Mouse (Mus musculus) neural tube, embryonic 10.5 days (tissue): Measurements from ENCODE around the gene Matn1.

Source experiments
- DNase-seq: peaks from one replicate; pipeline ENCODE4 v3.0.0-alpha.2; 2017; ENCODE audit warnings: low spot score; ENCODE audit errors: extremely low spot score

Gene Matn1

DNA sequence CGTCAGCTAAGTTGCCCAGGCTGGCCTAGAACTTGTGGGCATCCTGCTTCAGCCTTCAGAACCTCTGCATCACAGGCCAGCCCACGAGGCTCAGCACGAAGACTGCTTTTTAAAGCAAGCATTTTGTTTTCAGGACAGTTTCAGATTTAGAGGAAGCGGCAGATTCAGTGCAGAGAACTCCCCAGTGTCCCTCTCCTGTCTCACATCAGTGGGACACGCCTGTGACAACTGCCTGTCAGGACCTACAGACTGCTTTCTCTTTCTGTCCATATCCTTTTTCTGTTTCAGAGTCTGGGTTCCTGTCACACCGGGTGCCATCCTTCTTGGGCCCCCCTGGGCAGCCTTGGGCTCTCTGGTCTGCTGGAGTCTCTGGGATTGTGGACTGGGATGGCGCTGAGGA is 27.5 kb upstream of the Matn1 start:
- no peak for DNase-seq

DNA sequence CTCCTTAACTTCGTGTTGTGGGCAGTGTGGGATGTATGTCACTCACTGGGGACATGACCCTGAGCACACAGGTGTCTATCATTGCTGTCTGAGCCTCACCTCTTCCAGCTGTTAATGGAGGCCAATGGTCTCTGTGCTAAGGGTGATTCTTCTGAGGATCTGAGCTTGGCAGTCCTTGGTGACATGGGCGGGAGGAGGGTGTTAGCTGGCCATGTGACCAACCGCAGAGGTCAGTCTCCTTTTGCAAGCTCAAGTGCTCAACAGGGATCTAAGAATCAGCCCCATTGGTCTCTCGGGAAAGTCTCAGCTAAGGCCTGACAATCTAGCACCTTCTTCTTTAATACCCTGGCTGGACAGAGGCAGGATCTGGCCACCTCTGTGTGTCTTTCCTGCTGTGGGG is 26.6 kb upstream of the Matn1 start:
- no peak for DNase-seq

DNA sequence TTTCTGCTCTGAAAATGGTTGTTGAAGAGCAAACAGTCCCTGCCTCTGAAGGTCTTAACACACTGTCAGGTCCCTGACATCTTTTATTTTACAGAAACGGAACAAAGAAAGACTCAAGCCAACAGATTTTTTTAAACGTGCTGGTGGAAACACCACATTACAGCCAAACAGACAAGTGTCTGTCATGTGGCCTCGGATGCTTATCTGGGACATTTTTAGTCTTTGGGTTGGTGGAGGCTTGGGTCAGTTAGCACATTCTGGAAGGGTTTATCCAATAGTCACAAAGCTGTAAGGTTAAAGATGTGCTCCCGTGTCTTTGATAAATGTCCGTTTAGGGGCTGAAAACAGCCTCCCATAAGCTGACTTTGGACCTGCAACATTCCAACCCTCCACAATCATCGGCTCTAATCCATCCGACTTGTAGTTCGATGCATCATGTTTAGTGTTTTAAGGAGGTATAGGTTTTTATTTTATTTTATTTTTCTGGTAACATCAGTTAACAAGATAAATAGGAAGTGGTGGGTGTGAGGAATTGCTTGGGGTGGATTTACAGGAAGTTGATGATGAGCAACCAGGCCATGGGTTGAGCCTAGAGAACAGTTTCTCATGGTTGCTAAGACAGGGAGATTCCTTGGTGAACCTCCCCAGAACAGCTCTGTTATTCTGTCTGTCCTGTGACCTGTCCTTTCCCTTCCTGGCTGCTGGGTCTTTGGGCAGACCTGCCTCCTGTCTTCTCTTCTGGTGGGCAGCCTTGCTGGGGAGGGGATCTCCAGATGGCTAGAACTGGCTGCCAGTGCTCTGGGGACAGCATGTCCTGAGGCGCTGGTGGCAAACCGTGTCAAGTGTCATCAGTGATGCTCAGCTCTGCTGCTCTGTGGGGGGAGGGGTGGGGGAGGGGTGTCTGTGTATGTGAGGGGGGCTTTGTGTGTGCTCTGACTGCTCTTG is 25.1 kb upstream of the Matn1 start:
- DNase-seq = no peak

DNA sequence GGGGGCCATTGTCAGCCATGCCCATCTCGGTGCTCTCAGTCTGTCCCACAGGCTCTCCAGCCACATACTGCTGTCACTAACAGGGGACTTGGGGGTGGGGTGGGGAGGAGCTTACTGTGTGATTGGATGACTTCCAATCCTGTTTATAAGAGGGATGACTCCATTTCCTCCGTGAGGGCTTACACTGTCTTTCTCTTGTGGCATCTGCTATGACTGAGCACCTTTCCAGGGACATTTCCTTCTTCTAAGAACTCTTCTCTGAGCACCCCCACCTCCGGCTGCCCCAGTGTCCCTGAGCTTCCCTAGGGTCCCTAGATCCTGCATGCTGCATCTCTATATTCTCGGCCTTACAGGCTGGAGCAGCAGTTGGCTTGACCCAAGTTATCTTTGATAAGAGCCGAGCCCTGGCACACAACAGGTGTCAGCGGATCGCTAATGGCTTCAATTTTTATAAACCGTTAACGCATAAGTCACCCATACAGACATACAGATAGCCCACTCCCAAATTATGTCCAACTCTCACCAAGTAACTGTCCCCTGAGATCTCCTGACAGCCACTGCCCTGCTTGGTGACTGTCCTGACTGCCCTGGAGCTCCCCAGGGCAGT is 24.3 kb upstream of the Matn1 start:
- no peak for DNase-seq

DNA sequence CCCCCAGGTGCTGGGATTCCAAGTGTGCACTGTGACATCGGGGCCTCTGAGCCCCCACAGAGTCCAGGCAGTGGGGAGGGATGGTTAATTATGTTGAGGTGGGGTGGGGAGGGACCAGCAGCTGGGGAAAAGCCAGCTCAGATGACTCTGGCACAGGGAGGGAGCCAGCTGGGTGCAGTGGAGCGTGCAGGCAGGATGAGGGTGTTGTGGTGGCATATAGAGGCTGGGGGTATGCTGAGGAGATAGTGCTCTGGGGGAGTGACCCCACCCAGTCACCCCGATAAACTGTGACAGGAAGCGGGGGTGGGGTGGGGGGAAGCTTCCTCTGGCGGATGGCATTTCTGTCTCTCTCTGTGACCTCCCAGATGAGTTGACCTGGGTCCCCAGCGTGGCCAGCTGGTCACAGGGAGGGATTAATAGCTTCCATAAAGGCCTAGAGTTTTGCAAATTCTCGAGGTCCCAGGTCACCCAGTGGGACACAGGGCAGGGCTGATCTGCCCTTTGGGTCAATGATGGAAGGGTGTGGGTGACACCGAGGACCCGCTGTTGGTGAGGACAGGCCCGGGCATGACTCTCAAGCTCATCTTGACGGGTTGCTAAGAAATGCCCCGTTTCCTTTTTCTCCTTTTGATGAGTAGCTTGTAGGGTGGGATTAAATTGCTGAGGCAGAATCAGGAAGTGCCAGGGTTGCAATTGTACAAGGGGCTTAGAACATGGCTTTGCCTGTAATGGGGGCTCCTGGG is 23.1 kb upstream of the Matn1 start:
- DNase-seq = no peak

DNA sequence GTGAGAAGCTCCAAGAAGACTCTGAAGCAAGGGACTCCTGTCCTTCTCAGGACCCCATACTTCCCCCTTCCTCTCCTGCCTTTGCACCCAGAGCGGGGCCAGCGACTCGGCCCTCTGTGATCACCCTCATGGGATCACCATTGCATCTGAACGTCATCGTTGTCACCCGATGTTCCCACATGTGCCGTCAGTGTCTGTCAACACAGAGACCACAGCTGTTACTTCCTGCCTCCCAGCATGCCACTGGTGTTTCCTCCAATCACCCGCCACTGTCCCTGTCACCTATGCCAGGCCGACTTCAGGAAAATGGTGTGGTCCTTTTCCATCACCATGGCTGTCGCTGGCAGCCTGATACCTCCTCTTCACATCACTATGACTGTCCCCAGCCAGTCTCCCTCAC is 22.2 kb upstream of the Matn1 start:
- no peak for DNase-seq

DNA sequence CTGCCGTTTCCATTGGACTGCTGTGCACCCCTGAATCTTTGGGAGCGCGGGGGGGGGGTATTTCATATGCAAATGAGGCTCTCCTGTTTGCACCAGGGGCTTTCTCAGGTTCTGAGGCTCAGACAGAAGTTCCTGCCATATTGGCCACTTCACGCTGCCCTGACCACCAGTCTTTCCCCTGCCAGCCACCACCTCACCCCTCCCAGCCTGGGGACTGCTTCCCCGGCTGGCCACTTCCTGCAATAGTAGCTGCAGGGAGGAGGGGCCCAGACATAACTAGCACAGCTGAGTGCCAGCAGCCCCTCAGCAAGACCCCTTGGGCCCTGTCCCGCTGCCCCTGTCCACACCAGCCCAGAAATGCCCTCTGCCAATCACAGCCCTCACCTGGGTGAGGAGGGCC is 17.9 kb upstream of the Matn1 start:
- DNase-seq = no peak

DNA sequence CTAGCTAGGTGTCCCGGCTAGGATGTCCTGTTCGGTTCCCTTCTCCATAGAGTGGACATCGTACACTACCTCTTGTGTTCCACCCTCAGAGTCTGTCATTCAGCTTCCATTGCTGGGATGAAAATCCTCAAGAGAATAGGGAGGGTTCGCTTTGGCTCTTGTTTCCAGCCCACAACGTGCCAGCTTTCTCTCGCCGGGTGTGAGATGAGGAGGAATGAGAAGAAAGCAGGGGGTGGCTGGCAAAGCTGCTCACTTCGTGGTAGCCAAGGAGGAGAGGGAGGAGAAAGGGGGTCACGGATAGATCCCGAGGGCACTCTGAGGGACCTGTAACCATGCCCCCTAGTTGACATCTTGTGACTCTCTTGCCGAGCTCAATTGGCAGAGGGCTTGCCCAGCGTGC is 16.4 kb upstream of the Matn1 start:
- DNase-seq = no peak

DNA sequence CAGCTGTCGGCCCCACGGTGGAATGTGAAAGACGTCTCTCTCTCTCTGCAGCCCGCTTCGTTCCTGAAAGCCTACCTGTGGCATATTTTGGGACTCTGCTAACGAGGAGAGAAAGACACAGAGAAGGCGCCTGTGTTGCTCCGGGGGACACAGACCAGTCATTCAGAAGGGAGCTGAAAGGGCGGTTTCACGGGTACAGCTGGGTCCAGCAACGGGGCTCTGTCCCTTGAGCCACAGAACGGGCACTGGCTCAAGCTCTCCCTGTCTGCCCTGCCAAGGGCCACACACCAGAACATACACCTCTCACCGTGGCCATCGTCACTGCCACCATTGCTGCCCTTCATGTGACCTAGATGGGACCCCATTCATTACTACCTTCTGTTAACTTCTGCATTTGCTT is 1.5 kb upstream of the Matn1 start:
- DNase-seq = no peak

DNA sequence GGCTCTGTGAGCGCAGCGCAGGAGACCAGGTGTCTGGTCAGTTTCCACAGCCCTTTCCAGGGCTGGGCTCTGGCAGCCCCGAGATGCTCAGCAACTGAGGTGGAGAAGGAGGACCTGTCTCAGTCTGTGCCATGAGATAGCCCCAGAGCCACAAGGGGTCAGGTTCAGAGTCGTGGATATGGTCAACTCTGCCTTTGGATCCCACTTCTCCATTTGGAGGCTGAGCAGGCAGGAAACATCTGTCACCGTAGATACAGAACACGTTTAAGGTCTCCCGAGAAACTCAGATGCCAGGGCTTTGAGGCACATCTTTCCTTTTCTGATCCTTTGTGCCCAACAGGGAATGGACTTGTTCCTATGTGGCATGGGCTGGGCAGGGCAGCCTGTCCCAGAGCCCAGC is 594 bp downstream of the Matn1 start:
- no peak for DNase-seq

DNA sequence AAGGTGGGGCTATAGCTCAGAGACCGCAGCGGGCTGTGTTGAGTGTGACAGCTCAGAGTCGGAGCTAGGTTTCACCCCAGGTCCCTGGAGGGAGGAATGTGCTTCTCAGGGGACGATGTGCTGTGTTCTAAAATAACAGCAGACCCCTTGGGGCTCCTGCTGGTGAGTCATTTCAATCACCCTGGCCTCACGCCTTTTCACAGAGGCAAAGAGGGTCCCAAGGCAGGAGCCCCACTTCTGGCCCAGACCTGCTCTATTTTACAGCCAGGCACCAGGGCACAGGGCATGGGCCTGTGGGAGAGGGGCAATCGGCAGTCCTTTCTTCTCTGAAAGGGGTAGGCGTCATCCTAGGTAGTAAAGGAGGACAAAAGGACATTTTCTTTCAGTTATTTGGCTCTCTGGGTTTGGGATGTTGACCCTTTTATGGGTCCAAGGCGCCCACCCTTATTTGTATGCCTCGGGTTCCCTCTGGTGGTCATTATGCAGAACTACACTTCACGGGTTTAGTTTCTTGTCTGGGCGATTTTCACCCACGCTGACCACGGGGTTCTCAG is 3.0 kb downstream of the Matn1 start:
- DNase-seq = peak; percentile 60

DNA sequence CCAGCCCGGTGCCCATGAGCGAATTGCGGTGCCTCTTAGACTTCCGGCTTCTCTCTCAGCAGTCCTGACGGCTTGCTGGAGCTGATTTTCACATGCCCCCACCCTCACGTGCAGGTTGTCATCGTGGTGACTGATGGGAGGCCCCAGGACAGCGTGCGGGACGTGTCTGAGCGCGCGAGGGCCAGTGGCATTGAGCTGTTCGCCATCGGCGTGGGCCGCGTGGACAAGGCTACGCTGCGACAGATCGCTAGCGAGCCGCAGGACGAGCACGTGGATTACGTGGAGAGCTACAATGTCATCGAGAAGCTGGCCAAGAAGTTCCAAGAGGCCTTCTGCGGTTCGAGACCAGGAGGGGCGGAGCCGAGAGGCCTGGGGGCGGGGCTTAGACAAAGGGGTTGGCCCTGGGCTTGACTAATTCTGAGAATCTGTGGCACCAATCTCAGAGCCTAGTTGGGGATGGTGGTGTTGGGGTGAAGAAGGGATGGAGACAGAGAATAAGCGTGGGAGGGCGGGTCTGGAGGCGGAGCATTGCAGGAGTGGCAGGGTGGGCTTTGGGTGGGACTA is 5.7 kb downstream of the Matn1 start:
- no peak for DNase-seq

DNA sequence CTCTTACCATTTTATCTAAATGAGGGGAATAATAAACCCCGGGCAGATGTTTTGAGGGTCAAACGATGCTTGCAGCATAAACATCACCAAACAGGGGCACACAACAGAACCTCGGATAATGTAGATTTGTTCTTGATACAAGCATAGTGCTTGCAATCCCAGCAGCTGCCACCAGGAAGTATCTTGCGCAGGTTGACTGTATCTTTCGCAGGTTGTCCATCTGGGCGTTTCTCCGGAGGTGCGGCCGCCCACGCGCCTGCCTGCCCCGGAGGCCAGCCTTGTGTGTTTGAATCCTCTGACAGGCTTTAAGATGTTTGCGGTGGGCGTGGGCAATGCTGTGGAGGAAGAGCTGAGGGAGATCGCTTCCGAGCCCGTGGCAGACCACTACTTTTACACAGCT is 8.3 kb downstream of the Matn1 start:
- DNase-seq = peak; percentile 25

DNA sequence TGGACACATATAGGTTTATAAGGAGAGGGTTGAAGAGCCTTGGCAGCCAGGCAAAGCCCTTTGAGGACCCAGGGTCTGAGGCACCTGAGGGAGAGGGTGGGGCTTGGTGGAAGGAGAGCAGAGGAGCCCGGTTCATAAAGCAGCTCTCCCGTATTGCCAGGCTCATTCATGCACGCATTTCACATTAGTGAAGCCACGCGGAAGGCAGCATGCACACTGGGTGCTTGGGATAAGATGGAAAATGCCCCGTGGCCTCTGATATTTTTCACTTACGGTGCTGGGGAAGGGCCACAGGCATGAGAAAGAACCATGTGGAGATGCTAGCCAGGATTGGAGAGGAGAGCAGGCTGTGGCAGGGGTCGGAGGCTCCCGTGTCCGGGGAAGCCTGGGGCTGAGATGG is 13.0 kb downstream of the Matn1 start:
- no peak for DNase-seq

DNA sequence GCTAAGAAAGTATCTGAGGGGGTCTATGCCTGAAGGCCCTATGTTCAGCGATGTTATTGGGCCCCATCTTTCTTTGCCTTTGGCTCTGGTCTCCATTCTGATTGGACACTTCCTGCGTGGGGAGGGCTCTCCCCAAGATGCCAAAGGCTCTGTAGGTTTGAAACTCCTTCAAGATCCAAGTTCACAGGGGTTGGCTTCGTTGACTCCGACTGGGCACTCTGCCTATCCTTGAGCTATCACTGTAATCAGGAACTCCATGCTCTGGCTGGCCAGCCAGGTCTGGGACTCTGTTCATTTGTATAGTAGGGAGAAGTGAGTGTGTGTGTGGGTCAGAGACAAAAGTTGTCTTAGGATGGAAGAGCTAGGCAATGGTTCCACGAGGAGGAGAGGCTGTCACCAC is 14.6 kb downstream of the Matn1 start:
- no peak for DNase-seq

DNA sequence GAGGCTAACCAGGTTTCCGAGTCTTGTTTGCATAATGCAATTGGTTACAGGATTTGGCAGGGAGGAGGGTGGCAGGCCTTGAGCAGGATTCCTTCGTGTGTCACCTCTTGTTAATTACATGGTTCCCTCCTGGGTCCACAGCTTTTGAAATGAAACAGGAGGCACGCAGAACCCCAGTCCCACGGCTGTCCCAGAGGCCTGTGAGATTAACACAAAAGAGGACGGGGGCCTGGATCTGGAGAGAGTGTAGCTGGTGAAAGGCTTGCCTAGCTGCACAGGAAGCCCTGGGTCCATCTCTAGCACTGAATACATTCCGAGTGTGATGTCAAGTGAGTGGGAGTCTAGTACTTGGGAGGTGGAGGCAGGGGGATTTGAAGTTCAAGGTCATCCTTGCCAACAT is 15.5 kb downstream of the Matn1 start:
- no peak for DNase-seq

DNA sequence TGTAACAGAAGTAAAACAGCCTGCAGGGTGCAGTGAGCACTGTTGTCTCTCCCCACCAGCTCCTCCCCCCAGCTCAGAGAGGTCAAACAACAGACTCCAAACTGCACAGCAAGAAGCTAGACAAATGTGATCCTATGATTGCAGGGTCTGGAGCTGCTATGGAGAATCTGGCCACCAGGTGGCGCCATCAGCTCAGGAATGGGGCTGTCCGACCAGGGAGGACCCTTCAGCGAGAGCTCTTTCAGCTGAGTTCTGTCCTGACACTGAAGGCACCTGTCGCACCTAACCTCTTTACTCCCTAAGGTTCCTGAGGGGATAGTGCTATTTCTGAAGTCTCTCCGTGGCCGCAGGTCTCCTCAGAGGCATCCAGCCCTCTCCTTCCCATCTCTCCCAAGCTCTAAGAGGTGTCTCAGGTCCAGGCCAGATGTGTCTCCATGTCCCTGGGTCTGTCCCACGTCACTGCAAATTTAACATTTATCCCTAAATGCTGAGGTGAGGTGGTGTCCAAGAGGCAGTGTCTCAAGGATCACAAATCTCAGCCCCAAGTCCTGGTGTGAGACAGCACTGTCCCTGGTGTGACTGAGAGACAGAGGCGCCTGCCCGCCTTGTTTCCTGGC is 16.0 kb downstream of the Matn1 start:
- peak; percentile 92 for DNase-seq

DNA sequence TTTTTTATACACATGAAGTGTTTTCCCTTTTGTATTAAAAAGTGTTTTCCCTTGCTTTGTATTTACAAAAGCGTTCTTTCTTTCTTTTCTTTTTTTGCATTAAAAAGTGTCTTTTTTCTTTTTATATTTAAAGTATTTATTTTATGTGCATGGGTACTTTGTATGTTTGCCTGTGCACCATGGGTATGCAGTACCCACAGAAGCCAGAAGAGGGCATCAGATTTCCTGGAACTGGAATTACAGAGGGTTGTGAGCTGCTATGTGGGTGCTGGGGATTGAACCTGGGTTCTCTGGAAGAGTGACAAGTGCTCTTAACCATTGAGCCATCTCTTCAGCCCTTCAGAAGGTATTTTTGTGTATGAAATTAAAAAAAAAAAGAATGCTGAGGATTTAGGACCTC is 27.1 kb downstream of the Matn1 start:
- DNase-seq = no peak

DNA sequence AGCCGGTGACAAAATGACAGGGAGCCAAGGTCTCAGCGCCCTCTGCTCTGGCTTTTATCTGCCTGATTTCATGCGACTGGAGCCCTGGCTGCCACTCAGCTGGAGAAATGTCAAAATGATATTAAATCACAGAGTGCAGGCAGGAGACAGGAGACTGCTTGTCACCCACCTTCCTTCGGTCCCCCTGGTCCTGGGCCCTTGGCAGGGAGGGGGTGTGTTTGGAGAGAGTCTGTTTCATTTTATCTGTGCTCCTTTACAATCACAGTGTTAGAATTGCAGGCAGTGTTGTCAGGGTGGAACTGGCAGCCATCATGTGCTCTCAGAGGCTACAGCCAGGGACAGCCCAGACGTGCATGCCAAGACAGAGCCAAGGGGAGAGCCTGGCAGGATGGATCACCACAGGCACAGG is 28.2 kb downstream of the Matn1 start:
- DNase-seq = no peak

DNA sequence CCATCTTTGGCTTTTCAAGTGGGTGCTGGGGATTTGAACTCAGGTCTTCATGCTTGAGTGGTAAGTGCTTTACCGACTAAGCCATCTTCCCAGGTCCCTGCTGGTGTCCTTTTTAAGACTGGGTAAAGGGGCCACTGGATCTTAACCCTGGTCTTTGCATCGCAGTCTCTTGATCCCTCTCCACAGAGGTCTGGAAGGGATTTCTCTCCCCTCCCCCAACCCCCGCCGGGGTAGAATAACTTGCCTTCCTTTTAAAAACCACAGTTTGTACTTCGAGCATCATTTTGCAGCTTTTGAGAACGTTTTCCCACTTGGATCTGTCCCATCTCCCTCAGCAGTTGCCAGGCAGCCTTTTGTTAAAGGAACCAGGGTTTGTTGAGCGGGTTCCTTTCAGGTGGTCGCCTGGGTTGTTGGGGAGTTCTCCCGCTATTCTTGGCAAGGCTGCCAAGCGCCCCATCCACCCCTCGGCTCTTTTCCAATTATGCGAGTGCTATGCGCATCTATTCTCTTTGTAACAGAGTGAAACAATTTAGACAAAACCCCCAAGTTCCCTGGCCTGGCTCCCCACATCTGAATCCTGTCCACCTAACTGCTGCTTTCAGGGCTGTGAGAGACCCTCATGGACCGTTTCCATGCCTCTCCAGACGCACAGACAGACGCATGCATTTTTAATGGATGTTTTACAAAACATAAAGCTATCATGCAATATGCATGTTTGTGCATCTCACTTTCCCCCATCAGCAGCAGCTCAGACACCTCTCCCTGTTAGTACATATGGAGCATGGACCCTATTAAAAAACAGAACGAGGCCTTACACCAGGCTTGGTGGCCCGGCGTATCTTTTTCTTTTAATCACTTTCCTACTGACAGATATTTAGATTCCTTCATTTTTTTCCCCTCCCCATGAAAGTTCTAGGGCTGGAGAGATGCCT is 29.4 kb downstream of the Matn1 start:
- DNase-seq = no peak
